Mouse (Mus musculus) gonadal fat pad, adult 2 months (tissue): Measurements from ENCODE around the gene Wnt9b. TPM values are rescaled to one million over a fixed set of nuclear protein-coding genes. Genes with fewer than 3 reads are reported as not detected.

Experiments used
- DNase-seq: peaks from one replicate; pipeline ENCODE4 v3.0.0-alpha.2; 2012; ENCODE audit warnings: low read depth
- polyA plus RNA-seq: library from polyadenylated mRNA; depleted of rRNA; stranded (reverse); fragments of >200 nt; gene quantifications from 2 replicates; pipeline ENCODE4 v1.2.3, GENCODE M21; 2012

Gene Wnt9b
- polyA plus RNA-seq, 1 experiment, result 0.47 TPM

GRCm38 (mm10) chr11:103732306-103732705 lies 17.3 kb downstream of the Wnt9b start:
- no peak for DNase-seq

GRCm38 (mm10) chr11:103731594-103731993 lies 18.0 kb downstream of the Wnt9b start:
- DNase-seq, result no peak

- no peak for DNase-seq
Observed at GRCm38 (mm10) chr11:103729282-103729985, 20.2 kb downstream of the Wnt9b start.

- no peak for DNase-seq
Observed at GRCm38 (mm10) chr11:103724331-103724771, 25.3 kb downstream of the Wnt9b start.

GRCm38 (mm10) chr11:103722040-103722481 lies 27.6 kb downstream of the Wnt9b start:
- DNase-seq, result peak; percentile 36

- no peak for DNase-seq
Observed at GRCm38 (mm10) chr11:103721468-103722039, 28.1 kb downstream of the Wnt9b start.

GRCm38 (mm10) chr11:103719436-103719835 lies 30.2 kb downstream of the Wnt9b start:
- no peak for DNase-seq

- DNase-seq, result no peak
Observed at GRCm38 (mm10) chr11:103716971-103717370, 32.6 kb downstream of the Wnt9b start.

- no peak for DNase-seq
Observed at GRCm38 (mm10) chr11:103714074-103714473, 35.5 kb downstream of the Wnt9b start.

- DNase-seq, result no peak
Observed at GRCm38 (mm10) chr11:103711851-103712587, 37.6 kb downstream of the Wnt9b start.

GRCm38 (mm10) chr11:103709982-103710381 lies 39.6 kb downstream of the Wnt9b start:
- DNase-seq, result no peak

- DNase-seq, result no peak
Observed at GRCm38 (mm10) chr11:103707005-103707404, 42.6 kb downstream of the Wnt9b start.

- no peak for DNase-seq
Observed at GRCm38 (mm10) chr11:103698226-103698625, 51.4 kb downstream of the Wnt9b start.

- no peak for DNase-seq
Observed at GRCm38 (mm10) chr11:103697565-103698176, 52.0 kb downstream of the Wnt9b start, which contains the start of gene Gosr2. Gene Gosr2, minus strand, starts transcription at chr11:103697898.

- no peak for DNase-seq
Observed at GRCm38 (mm10) chr11:103696851-103697564, 52.6 kb downstream of the Wnt9b start.

GRCm38 (mm10) chr11:103693241-103693640 lies 56.4 kb downstream of the Wnt9b start:
- DNase-seq, result no peak

- DNase-seq, result no peak
Observed at GRCm38 (mm10) chr11:103691036-103691435, 58.6 kb downstream of the Wnt9b start.

- no peak for DNase-seq
Observed at GRCm38 (mm10) chr11:103688980-103689378, 60.6 kb downstream of the Wnt9b start.

- DNase-seq, result no peak
Observed at GRCm38 (mm10) chr11:103688271-103688979, 61.2 kb downstream of the Wnt9b start.

- no peak for DNase-seq
Observed at GRCm38 (mm10) chr11:103686706-103687105, 62.9 kb downstream of the Wnt9b start.

- no peak for DNase-seq
Observed at GRCm38 (mm10) chr11:103685261-103685736, 64.3 kb downstream of the Wnt9b start.
